Mouse (Mus musculus) heart, postnatal 0 days (tissue): ENCODE data around the gene Cpne6.

Experiments
- CTCF ChIP-seq: IDR thresholded peaks from 2 replicates; pipeline ENCODE4 v1.5.1; 2016; ENCODE audit warnings: antibody characterized with exemption, control low read depth, low read depth
- EP300 ChIP-seq: IDR thresholded peaks from 2 replicates; pipeline ENCODE4 v1.6.1; 2016; ENCODE audit warnings: antibody characterized with exemption, low read depth

GRCm38 (mm10) chr14:55565748-55566147 is 55.5 kb downstream of the Cpne6 start:
- TF ChIP-seq CTCF, result no peak
- no peak for TF ChIP-seq EP300
